Mouse (Mus musculus) kidney, postnatal 0 days (tissue): Measurements from ENCODE around the gene Lcp2. TPM values are rescaled to one million over a fixed set of nuclear protein-coding genes. Genes with fewer than 3 reads are reported as not detected.
A peak's percentile ranks its signal among the peaks of the same experiment; 100 is the strongest.
"Not testable (repeated sequence)": the region's sequence is repeated elsewhere in the genome, so short reads cannot be mapped to it uniquely, and the experiment has no call there.

ENCODE experiments used
- ATAC-seq: fragments of 200-750 bp; cut with Nextera tagmentation; replicated peaks from 2 replicates; pipeline ENCODE4 v1.8.0; 2017; ENCODE audit warnings: low read depth, moderate number of reproducible peaks, moderate TSS enrichment, moderate library complexity; ENCODE audit not compliant: low FRiP score
- DNase-seq: peaks from one replicate; pipeline ENCODE4 v3.0.0-alpha.2; 2016; ENCODE audit warnings: low spot score
- H3K27ac ChIP-seq: fragments of 300-500 bp; sonication (generic); 2 replicates; pipeline ENCODE4 v1.5.1; 2014; ENCODE audit warnings: mild to moderate bottlenecking
- H3K27me3 ChIP-seq: fragments of 300-500 bp; sonication (generic); 2 replicates; pipeline ENCODE4 v1.6.1; 2014; ENCODE audit warnings: low read length, mixed read lengths; ENCODE audit not compliant: insufficient read depth
- H3K36me3 ChIP-seq: fragments of 300-500 bp; sonication (generic); 2 replicates; pipeline ENCODE4 v1.6.1; 2014; ENCODE audit warnings: low read length, mixed read lengths; ENCODE audit not compliant: insufficient read depth
- H3K4me1 ChIP-seq: fragments of 300-500 bp; sonication (generic); replicated peaks from 2 replicates; pipeline ENCODE4 v1.6.1; 2014; ENCODE audit warnings: antibody characterized with exemption, low read length, mixed read lengths; ENCODE audit not compliant: insufficient read depth
- H3K4me2 ChIP-seq: fragments of 300-500 bp; sonication (generic); 2 replicates; pipeline ENCODE4 v1.6.1; 2014; ENCODE audit warnings: mild to moderate bottlenecking, low read length, moderate library complexity, mixed read lengths
- H3K4me3 ChIP-seq: fragments of 300-500 bp; sonication (generic); replicated peaks from 2 replicates; pipeline ENCODE4 v1.5.1; 2014; ENCODE audit warnings: low read depth, low read length
- H3K9ac ChIP-seq: fragments of 300-500 bp; sonication (generic); 2 replicates; pipeline ENCODE4 v1.6.1; 2014; ENCODE audit warnings: low read depth, low read length
- H3K9me3 ChIP-seq: fragments of 300-500 bp; sonication (generic); replicated peaks from 2 replicates; pipeline ENCODE4 v1.6.1; 2016; ENCODE audit warnings: low read length, inconsistent platforms, mixed read lengths
- CTCF ChIP-seq: IDR thresholded peaks from 2 replicates; pipeline ENCODE4 v1.5.1; 2016; ENCODE audit warnings: antibody characterized with exemption, low read depth, mild to moderate bottlenecking, moderate library complexity
- WGBS: fragments of 180-500 bp; shearing (Covaris S2); extraction: QIAGEN DNeasy Blood & Tissue Kit; methylation state at CpG from one replicate; pipeline ENCODE4 v1.1.7; 2014; 5-methylcytosine and 5-hydroxymethylcytosine counted together
- polyA plus RNA-seq: library from polyadenylated mRNA; unstranded; fragments of >200 nt; fragmentation: Nextera tagmentation; extraction: Ambion mirVana; gene quantifications from 2 replicates; pipeline ENCODE4 v1.2.1, GENCODE M21; 2015

The Lcp2 gene
- polyA plus RNA-seq, 1 experiment from 2014 or later, result 1.7 TPM

DNA sequence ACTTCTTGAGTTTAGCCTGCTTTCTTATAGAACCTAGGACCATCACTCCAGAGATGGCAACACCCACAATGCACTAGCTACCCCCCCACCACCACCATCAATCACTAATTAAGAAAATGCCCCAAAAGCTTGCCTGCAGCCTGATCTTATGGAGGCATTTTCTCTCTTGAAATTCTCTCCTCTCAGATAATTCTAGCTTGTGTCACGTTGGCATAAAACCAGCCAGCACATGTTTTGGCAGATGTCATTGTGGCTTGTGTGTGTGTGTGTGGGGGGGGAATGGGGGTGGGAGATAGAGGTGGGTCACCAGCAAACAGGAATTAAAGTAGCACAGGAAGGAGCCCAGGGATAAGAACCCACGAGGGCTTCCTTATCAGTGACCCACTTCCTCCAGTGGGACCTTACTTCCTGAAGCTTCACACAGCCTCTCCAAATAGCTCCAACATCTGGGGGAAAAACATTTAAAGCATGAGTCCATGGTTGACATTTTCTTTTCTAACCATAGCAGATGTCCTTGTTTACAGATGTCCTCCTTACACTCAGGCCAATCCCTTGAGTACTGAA lies 69.9 kb downstream of the Lcp2 start:
- no peaks in the 10 kb centered on the region for H3K36me3 ChIP-seq
- H3K27me3 ChIP-seq, result no peaks in the 10 kb centered on the region
- no peaks in the 10 kb centered on the region for H3K9me3 ChIP-seq
- no peaks in the 10 kb centered on the region for H3K4me1 ChIP-seq
- ATAC-seq, result no peak
- peak; percentile 47 for DNase-seq
- H3K9ac ChIP-seq, result no peak overlapping the region
- no peak overlapping the region for H3K27ac ChIP-seq
- no peak overlapping the region for H3K4me3 ChIP-seq
- no peak for TF ChIP-seq CTCF
- no peak overlapping the region for H3K4me2 ChIP-seq
- WGBS, result 43% methylated on average over 2 of the region's 2 CpGs

DNA sequence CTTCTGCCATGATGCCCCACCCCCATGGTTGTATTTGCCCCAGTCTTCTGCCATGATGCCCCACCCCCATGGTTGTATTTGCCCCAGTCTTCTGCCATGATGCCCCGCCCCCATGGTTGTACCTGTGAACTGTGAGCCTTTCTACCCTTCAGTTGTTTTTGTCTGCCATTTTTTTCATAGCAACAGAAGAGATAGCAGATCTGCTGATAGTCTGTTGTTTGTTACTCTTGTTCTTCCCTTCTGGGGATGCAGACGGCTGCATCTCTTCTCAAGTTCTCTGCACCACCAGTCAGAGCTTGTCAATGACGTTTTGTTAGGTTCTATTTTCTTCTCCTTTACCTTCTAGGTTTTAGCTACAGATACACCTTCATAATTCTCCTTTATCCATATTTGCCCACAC lies 70.9 kb downstream of the Lcp2 start:
- TF ChIP-seq CTCF, result no peak
- no peak overlapping the region for H3K4me2 ChIP-seq
- ATAC-seq, result no peak
- H3K27me3 ChIP-seq, result no peaks in the 10 kb centered on the region
- WGBS, result 89% methylated on average over 3 of the region's 3 CpGs
- no peaks in the 10 kb centered on the region for H3K4me1 ChIP-seq
- no peaks in the 10 kb centered on the region for H3K9me3 ChIP-seq
- H3K9ac ChIP-seq, result no peak overlapping the region
- DNase-seq, result no peak
- no peak overlapping the region for H3K4me3 ChIP-seq
- no peak overlapping the region for H3K27ac ChIP-seq
- H3K36me3 ChIP-seq, result no peaks in the 10 kb centered on the region

DNA sequence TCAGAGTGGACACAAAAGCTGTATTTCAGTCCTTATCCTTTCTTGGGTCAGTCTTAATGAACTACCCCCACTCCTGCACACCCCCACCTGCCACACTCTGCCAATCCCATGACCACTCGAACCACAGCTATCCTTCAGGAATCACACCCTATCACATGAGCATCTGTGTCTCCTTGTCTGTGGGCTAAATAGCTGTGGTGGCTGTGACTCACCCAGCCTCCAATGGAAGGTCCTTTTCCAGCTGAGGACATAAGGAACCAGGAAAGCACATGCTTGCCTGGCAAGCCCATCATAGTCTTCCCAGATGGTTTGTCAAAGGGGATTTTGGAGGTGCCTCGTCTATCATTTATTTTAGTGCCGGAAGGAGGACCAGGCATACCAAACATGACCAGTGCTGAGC lies 71.6 kb downstream of the Lcp2 start:
- 61% methylated on average over 3 of the region's 3 CpGs for WGBS
- no peak overlapping the region for H3K9ac ChIP-seq

DNA sequence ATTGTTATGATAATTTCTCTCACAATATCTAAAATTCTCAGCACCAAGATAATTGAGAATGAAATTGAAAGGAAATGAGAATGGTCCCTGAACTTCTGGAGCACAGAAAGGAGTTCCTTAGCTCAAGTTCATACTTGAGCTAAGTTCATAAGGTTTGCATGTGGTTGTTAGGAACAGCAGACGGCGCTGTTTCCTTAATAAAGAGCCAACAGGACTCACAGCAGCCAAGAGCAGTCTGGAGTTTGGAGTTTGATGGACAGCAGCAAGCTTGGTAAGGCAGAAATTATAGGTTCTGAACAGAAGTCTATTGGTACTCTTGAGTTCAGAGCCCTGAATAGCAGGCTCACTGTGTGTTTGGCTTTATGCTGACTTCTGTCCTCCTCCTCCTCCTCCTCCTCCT lies 76.4 kb downstream of the Lcp2 start:
- 6% methylated on average over 2 of the region's 2 CpGs for WGBS
- ATAC-seq (no peak), DNase-seq (peak; percentile 80)
- Histone ChIP-seq H3K9me3 (no peaks in the 10 kb centered on the region), H3K27me3 (no peaks in the 10 kb centered on the region), H3K27ac (no peak overlapping the region), H3K4me3 (no peak overlapping the region), H3K9ac (no peak overlapping the region), H3K4me2 (no peak overlapping the region), H3K4me1 (no peaks in the 10 kb centered on the region), H3K36me3 (no peaks in the 10 kb centered on the region)
- TF ChIP-seq CTCF, result peak; percentile 73

More for the DNA sequence above, 71.6 kb downstream of the Lcp2 start:
- Histone ChIP-seq H3K9me3 (no peaks in the 10 kb centered on the region), H3K4me1 (no peaks in the 10 kb centered on the region), H3K27ac (no peak overlapping the region), H3K4me3 (no peak overlapping the region), H3K27me3 (no peaks in the 10 kb centered on the region), H3K36me3 (no peaks in the 10 kb centered on the region), H3K4me2 (no peak overlapping the region)
- no peak for DNase-seq
- no peak for TF ChIP-seq CTCF
- ATAC-seq, result no peak

DNA sequence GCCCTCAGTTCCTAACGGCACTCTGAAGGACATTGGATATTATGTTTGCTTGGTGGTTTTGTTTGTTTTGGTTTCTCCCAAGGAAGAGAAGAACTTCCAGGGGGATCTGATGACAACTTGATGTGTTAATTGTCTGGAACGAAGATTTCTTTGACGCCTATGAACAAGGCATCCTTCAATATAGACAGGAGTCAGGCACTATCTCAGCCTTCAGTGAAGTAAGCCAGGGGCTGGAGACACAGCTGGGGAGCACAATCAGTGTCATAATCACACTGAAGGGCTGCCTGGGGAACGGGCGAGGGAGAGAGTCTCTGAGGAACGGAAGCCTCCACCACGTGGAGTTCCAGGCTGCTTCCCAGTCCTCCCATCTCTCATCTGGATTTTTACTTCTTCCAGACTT lies 78.1 kb downstream of the Lcp2 start:
- Histone ChIP-seq H3K4me2 (no peak overlapping the region), H3K36me3 (no peaks in the 10 kb centered on the region), H3K4me3 (no peak overlapping the region), H3K27me3 (no peaks in the 10 kb centered on the region), H3K9me3 (no peaks in the 10 kb centered on the region), H3K9ac (no peak overlapping the region), H3K4me1 (no peaks in the 10 kb centered on the region), H3K27ac (no peak overlapping the region)
- no peak for TF ChIP-seq CTCF
- 19% methylated on average over 7 of the region's 7 CpGs for WGBS
- no peak for ATAC-seq
- DNase-seq, result peak; percentile 36

DNA sequence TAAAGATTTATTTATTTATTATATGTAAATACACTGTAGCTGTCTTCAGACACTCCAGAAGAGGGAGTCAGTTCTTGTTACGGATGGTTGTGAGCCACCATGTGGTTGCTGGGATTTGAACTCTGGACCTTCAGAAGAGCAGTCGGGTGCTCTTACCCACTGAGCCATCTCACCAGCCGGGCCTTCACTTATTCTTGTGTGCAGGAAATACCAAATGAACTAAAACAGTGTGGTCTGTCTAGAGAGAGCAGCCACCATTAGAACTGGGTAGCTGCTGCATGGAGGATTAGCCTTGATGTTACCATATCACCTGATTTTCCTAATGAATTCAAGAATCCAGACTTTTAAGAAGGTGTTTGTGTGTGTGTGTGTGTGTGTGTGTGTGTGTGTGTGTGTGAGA lies 79.0 kb downstream of the Lcp2 start:
- not testable (repeated sequence) for H3K36me3 ChIP-seq, H3K9ac ChIP-seq, ATAC-seq, H3K27me3 ChIP-seq, H3K4me2 ChIP-seq, H3K9me3 ChIP-seq, H3K27ac ChIP-seq, DNase-seq, H3K4me3 ChIP-seq, H3K4me1 ChIP-seq
- 73% methylated on average over 3 of the region's 3 CpGs for WGBS

DNA sequence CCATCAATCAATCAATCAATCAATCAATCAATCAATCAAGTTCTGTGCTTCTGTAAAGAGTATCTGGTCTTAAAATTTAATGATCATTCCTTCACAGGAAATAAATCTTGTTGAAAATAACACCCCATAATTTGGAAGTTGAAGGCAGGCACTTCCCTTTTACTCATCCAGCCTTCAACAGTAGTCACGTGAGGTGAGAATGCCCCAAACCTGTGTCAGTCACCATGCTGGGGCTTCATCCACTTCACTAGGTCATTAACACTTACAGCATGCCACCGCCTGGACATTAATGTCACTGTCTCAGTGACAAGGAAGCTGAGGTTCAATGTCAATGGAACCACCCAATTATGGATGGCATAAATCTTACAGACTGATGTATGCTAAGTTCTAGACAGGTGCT lies 81.7 kb downstream of the Lcp2 start:
- ATAC-seq (no peak), DNase-seq (no peak)
- Histone ChIP-seq H3K4me3 (no peak overlapping the region), H3K9me3 (no peaks in the 10 kb centered on the region), H3K27me3 (no peaks in the 10 kb centered on the region), H3K4me2 (no peak overlapping the region), H3K4me1 (no peaks in the 10 kb centered on the region), H3K9ac (no peak overlapping the region), H3K27ac (no peak overlapping the region), H3K36me3 (no peaks in the 10 kb centered on the region)
- TF ChIP-seq CTCF, result no peak
- 71% methylated on average over 2 of the region's 2 CpGs for WGBS
